Mouse (Mus musculus): ENCODE results near the gene Sh3bgrl3. TPM values are rescaled to one million over a fixed set of nuclear protein-coding genes. Genes with fewer than 3 reads are reported as not detected.

Gene Sh3bgrl3
- total and polyA plus RNA-seq, 3 experiments = 128 to 362 (median 153) TPM

- no peak for TF ChIP-seq JUN (IDR thresholded peaks at IDR 0.05; ENCODE audit: insufficient read depth, low read depth, low read length)
These were observed at the start of gene Sh3bgrl3 (continued) for GRCm38 (mm10) chr4:134128221-134128982.

- in situ Hi-C loops (cut with MboI; ENCODE audit: low pct_ligation_motif_present, low pct_unique_long_range_greater_than_20kb, low sequenced_read_pairs) = no loop called here
These were observed 43.8 kb upstream of the Sh3bgrl3 start for GRCm38 (mm10) chr4:134172391-134172790.

GRCm38 (mm10) chr4:134166906-134167305 lies 38.3 kb upstream of the Sh3bgrl3 start:
- no peaks in the 10 kb centered on the region for H3K9me3 ChIP-seq (replicated peaks; ENCODE audit: low read length)
- H3K27ac ChIP-seq (ENCODE audit: insufficient read depth, low read depth) = no peak overlapping the region
- H3K4me3 ChIP-seq (replicated peaks in 1 of 3; ENCODE audit: low read depth in 2 of 3, low read length in 2 of 3, poor library complexity in 1 of 3) = no peak overlapping the region
- peaks cover 0 to 4% of the 10 kb centered on the region in 2 experiments; a peak in 1 of 4 replicates for H3K4me1 ChIP-seq (ENCODE audit: control insufficient read depth in 1 of 2, insufficient read depth in 2 of 2)
- no peak overlapping the region for H3K9ac ChIP-seq (ENCODE audit: insufficient read depth, low read depth)
- H3K79me2 ChIP-seq (replicated peaks; ENCODE audit: control insufficient read depth, extremely low read depth, insufficient read depth, poor library complexity, severe bottlenecking) = no peaks in the 10 kb centered on the region
- H3K27me3 ChIP-seq (replicated peaks) = no peaks in the 10 kb centered on the region
- H3K36me3 ChIP-seq (replicated peaks in 1 of 2; ENCODE audit: control insufficient read depth in 1 of 2, insufficient read depth in 1 of 2, low read length in 1 of 2) = peaks cover 8 to 45% of the 10 kb centered on the region in 2 experiments
- in situ Hi-C loops (cut with MboI; ENCODE audit: low pct_ligation_motif_present, low pct_unique_long_range_greater_than_20kb, low sequenced_read_pairs) (no loop called here), dilution Hi-C loops (cut with MboI; ENCODE audit: extremely low pct_ligation_motif_present, extremely low pct_unique_long_range_greater_than_20kb, low sequenced_read_pairs) (no loop called here)
- TF ChIP-seq MXI1 (IDR thresholded peaks at IDR 0.05; ENCODE audit: low read depth, low read length) (no peak), RAD21 (IDR thresholded peaks at IDR 0.05; ENCODE audit: low read depth, low read length) (no peak), ELF1 (IDR thresholded peaks at IDR 0.05; ENCODE audit: low read depth, low read length) (no peak), JUN (IDR thresholded peaks at IDR 0.05; ENCODE audit: insufficient read depth, low read depth, low read length) (no peak)
- H3K4me2 ChIP-seq (ENCODE audit: insufficient read depth, low read depth, poor library complexity, severe bottlenecking) = no peak overlapping the region
- DNase-seq (ENCODE audit: extremely low read depth) = no peak

More at GRCm38 (mm10) chr4:134172391-134172790, 43.8 kb upstream of the Sh3bgrl3 start:
- TF ChIP-seq CHD1 (IDR thresholded peaks at IDR 0.05; ENCODE audit: low read depth, low read length) = no peak
- no peak for TF ChIP-seq IRF4 (IDR thresholded peaks at IDR 0.05; ENCODE audit: low read depth, low read length)
- TF ChIP-seq BHLHE40 (IDR thresholded peaks at IDR 0.05; ENCODE audit: low read depth, low read length) = no peak
- TF ChIP-seq CTCF (conservative IDR thresholded peaks at IDR 0.05 in 1 of 2, IDR thresholded peaks at IDR 0.05 in 1 of 2; ENCODE audit: low read depth in 2 of 2, low read length in 2 of 2) = no peak
- no peak for TF ChIP-seq POLR2AphosphoS2 (IDR thresholded peaks at IDR 0.05; ENCODE audit: low read depth, low read length)
- TF ChIP-seq JUND (conservative IDR thresholded peaks at IDR 0.05; ENCODE audit: low read depth, low read length) = no peak
- no peak for TF ChIP-seq PAX5 (IDR thresholded peaks at IDR 0.05; ENCODE audit: low read length)
- no peak for TF ChIP-seq JUN (IDR thresholded peaks at IDR 0.05; ENCODE audit: insufficient read depth, low read depth, low read length)
- TF ChIP-seq E2F4 (IDR thresholded peaks at IDR 0.05; ENCODE audit: insufficient replicate concordance, low read depth, low read length) = no peak
- TF ChIP-seq KAT2A (IDR thresholded peaks at IDR 0.05; ENCODE audit: insufficient replicate concordance, low read length) = no peak
- TF ChIP-seq NRF1 (IDR thresholded peaks at IDR 0.05; ENCODE audit: low read depth, low read length) = no peak
- TF ChIP-seq MAX (IDR thresholded peaks at IDR 0.05; ENCODE audit: low read length) = no peak
- no peak for TF ChIP-seq HCFC1 (IDR thresholded peaks at IDR 0.05; ENCODE audit: low read depth, low read length)
- no peak for TF ChIP-seq ZKSCAN1 (IDR thresholded peaks at IDR 0.05; ENCODE audit: borderline replicate concordance, low read depth, low read length)
- no peak for TF ChIP-seq MYC (IDR thresholded peaks at IDR 0.05; ENCODE audit: low read depth, low read length)
- TF ChIP-seq NELFE (IDR thresholded peaks at IDR 0.05; ENCODE audit: low read depth, low read length) = no peak
- no peak for TF ChIP-seq ZMIZ1 (IDR thresholded peaks at IDR 0.05; ENCODE audit: low read depth, low read length)
- TF ChIP-seq ZNF384 (IDR thresholded peaks at IDR 0.05; ENCODE audit: low read depth, low read length) = no peak
- TF ChIP-seq MAFK (IDR thresholded peaks at IDR 0.05; ENCODE audit: insufficient replicate concordance, low read length) = no peak
- H3K4me3 ChIP-seq (replicated peaks in 1 of 3; ENCODE audit: low read depth in 2 of 3, low read length in 2 of 3, poor library complexity in 1 of 3) = no peak overlapping the region
- H3K79me2 ChIP-seq (replicated peaks; ENCODE audit: control insufficient read depth, extremely low read depth, insufficient read depth, poor library complexity, severe bottlenecking) = peaks cover 3% of the 10 kb centered on the region; the same call in 1 of the 2 replicates
- no peak overlapping the region for H3K9ac ChIP-seq (ENCODE audit: insufficient read depth, low read depth)
- no peaks in the 10 kb centered on the region for H3K27me3 ChIP-seq (replicated peaks)
- H3K9me3 ChIP-seq (replicated peaks; ENCODE audit: low read length) = no peaks in the 10 kb centered on the region
- dilution Hi-C loops (cut with MboI; ENCODE audit: extremely low pct_ligation_motif_present, extremely low pct_unique_long_range_greater_than_20kb, low sequenced_read_pairs) = no loop called here
- H3K27ac ChIP-seq (ENCODE audit: insufficient read depth, low read depth) = no peak overlapping the region
- no peak overlapping the region for H3K4me2 ChIP-seq (ENCODE audit: insufficient read depth, low read depth, poor library complexity, severe bottlenecking)
- no peak for DNase-seq (ENCODE audit: extremely low read depth)
- H3K36me3 ChIP-seq (replicated peaks in 1 of 2; ENCODE audit: control insufficient read depth in 1 of 2, insufficient read depth in 1 of 2, low read length in 1 of 2) = peaks cover 5 to 49% of the 10 kb centered on the region in 2 experiments
- peaks cover 0 to 1% of the 10 kb centered on the region in 2 experiments; a peak in 2 of 4 replicates for H3K4me1 ChIP-seq (ENCODE audit: control insufficient read depth in 1 of 2, insufficient read depth in 2 of 2)

Measured in CH12.LX (cell line).